Mouse (Mus musculus) heart, embryonic 16.5 days (tissue): ENCODE results near the gene Dlx2. TPM values are rescaled to one million over a fixed set of nuclear protein-coding genes. Genes with fewer than 3 reads are reported as not detected.
A peak's percentile ranks its signal among the peaks of the same experiment; 100 is the strongest.

Experiments
- ATAC-seq: fragments of 200-750 bp; cut with Nextera tagmentation; replicated peaks from 2 replicates; pipeline ENCODE4 v1.8.0; 2017; ENCODE audit warnings: moderate number of reproducible peaks; ENCODE audit not compliant: insufficient read depth, low FRiP score; ENCODE audit errors: extremely low read depth
- H3K27ac ChIP-seq: fragments of 300-500 bp; sonication (generic); 2 replicates; pipeline ENCODE4 v1.5.1; 2014; ENCODE audit warnings: mild to moderate bottlenecking, low read length, control low read depth, moderate library complexity
- H3K27me3 ChIP-seq: fragments of 300-500 bp; sonication (generic); 2 replicates; pipeline ENCODE4 v1.6.1; 2014; ENCODE audit warnings: low read length, mixed read lengths; ENCODE audit not compliant: control insufficient read depth, insufficient read depth
- H3K36me3 ChIP-seq: fragments of 300-500 bp; sonication (generic); 2 replicates; pipeline ENCODE4 v1.6.1; 2014; ENCODE audit not compliant: control insufficient read depth, insufficient read depth
- H3K4me1 ChIP-seq: fragments of 300-500 bp; sonication (generic); 2 replicates; pipeline ENCODE4 v1.6.1; 2014; ENCODE audit warnings: low read length, mixed read lengths; ENCODE audit not compliant: control insufficient read depth, insufficient read depth
- H3K4me2 ChIP-seq: fragments of 300-500 bp; sonication (generic); 2 replicates; pipeline ENCODE4 v1.6.1; 2014; ENCODE audit warnings: low read depth, mild to moderate bottlenecking, control low read depth, low read length
- H3K4me3 ChIP-seq: fragments of 300-500 bp; sonication (generic); 2 replicates; pipeline ENCODE4 v1.5.1; 2014; ENCODE audit warnings: mild to moderate bottlenecking, control low read depth, low read length
- H3K9ac ChIP-seq: fragments of 300-500 bp; sonication (generic); 2 replicates; pipeline ENCODE4 v1.6.1; 2014; ENCODE audit warnings: low read length, control low read depth
- H3K9me3 ChIP-seq: fragments of 300-500 bp; sonication (generic); replicated peaks from 2 replicates; pipeline ENCODE4 v1.6.1; 2016; ENCODE audit warnings: low read length; ENCODE audit not compliant: control insufficient read depth
- WGBS: fragments of 180-500 bp; shearing (Covaris S2); extraction: QIAGEN DNeasy Blood & Tissue Kit; methylation state at CpG from one replicate; pipeline ENCODE4 v1.1.7; 2014; 5-methylcytosine and 5-hydroxymethylcytosine counted together
- polyA plus RNA-seq: library from polyadenylated mRNA; unstranded; fragments of >200 nt; fragmentation: Nextera tagmentation; extraction: Ambion mirVana; gene quantifications from 2 replicates; pipeline ENCODE4 v1.2.1, GENCODE M21; 2015

Dlx2 gene
- polyA plus RNA-seq, 1 experiment from 2014 or later, result 0.11 TPM

DNA sequence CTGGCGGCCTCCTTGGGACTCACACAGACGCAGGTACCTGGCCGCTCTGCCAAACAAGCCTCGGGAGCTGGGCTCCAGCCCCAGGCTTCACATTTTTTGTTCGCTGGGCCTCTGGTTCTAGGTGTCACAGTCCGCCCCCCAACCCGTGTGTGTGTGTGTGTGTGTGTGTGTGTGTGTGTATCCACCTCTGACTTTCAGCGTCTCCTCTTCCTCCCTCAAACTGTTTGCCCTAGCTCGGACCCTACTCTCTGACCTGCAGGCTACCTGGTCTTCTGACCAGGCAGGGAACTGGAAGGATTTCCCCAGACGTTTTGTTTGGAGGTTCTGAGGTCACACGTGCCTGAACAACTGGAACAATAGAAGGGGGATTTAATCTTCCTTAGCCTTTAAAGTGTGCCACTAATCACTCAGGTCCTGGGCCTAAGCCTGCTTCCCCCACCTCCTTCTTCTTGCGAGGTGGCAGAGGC, 15.4 kb downstream of the Dlx2 start:
- WGBS, result 7% methylated on average over 12 of the region's 12 CpGs
- Histone ChIP-seq H3K4me1 (peaks cover 22% of the 10 kb centered on the region), H3K4me2 (no peak overlapping the region), H3K27me3 (peaks cover 92% of the 10 kb centered on the region), H3K4me3 (no peak overlapping the region), H3K9ac (no peak overlapping the region), H3K36me3 (no peaks in the 10 kb centered on the region), H3K27ac (no peak overlapping the region), H3K9me3 (no peaks in the 10 kb centered on the region)
- ATAC-seq, result no peak

DNA sequence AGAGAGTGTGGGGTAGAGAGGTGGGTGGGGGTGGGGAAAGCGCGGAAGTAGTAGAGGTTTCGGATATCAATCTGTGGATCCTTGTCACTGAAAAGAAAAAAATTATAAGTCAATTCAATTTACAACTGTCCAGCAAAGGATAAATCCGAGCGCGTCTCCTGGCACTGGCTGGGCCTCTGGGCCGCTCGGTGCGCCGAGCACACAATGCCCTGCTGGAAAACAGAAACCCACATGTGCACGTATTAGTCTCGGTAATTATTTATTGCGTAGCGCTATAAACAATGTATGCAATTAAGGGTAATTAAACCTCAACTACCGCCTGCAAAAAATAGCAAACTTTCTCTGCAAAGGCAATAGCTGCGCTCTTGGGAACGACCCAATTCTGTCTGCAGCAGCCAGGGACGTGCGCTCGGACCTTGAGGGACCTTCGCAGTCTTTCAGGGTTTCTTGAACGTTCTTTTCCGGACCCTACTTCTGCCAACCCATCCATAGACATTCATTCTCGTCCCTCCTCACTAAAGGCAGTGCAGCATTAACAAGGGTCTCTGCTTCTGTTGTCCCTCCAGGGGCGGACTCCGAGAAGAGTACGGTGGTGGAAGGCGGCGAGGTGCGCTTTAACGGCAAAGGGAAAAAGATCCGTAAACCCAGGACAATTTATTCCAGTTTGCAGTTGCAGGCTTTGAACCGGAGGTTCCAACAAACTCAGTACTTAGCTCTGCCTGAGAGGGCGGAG, 16.0 kb downstream of the Dlx2 start:
- no peak overlapping the region for H3K9ac ChIP-seq
- no peaks in the 10 kb centered on the region for H3K9me3 ChIP-seq
- H3K4me3 ChIP-seq, result peak overlapping the region; percentile 59
- no peaks in the 10 kb centered on the region for H3K36me3 ChIP-seq
- no peak for ATAC-seq
- peaks cover 94% of the 10 kb centered on the region for H3K27me3 ChIP-seq
- peak overlapping the region; percentile 97 for H3K4me2 ChIP-seq
- peaks cover 22% of the 10 kb centered on the region for H3K4me1 ChIP-seq
- H3K27ac ChIP-seq, result no peak overlapping the region
- WGBS, result 2% methylated on average over 34 of the region's 34 CpGs

DNA sequence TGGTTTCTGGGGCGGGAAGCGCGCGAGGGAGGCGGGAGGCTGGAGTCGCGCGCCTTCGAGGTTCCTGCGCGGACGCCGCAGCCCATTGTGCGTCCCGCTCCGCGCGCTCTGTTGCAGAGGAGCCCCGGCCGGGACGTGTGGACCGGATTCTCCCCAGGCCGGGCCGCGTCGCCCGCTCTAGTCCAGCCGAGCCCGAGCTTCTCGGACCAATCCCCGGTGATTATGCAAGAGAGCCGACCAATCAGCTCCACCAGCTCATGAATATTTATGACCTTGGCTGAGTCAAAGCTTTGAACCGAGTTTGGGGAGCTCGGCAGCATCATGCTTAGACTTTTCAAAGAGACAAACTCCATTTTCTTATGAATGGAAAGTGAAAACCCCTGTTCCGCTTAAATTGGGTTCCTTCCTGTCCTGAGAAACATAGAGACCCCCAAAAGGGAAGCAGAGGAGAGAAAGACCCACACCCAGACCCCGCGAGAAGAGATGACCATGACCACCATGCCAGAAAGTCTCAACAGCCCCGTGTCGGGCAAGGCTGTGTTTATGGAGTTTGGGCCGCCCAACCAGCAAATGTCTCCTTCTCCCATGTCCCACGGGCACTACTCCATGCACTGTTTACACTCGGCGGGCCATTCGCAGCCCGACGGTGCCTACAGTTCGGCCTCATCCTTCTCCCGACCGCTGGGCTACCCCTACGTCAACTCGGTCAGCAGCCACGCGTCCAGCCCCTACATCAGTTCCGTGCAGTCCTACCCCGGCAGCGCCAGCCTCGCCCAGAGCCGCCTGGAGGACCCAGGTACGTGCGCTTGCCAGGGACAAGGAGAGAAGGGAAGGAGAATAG, 16.8 kb downstream of the Dlx2 start:
- Histone ChIP-seq H3K27me3 (peaks cover 96% of the 10 kb centered on the region), H3K9me3 (no peaks in the 10 kb centered on the region), H3K9ac (peak overlapping the region; percentile 51), H3K4me2 (peak overlapping the region; percentile 97), H3K4me3 (peak overlapping the region; percentile 59), H3K27ac (no peak overlapping the region), H3K4me1 (peaks cover 22% of the 10 kb centered on the region), H3K36me3 (no peaks in the 10 kb centered on the region)
- ATAC-seq, result peak; percentile 91
- WGBS, result under 1% methylated on average over 56 of the region's 60 CpGs

DNA sequence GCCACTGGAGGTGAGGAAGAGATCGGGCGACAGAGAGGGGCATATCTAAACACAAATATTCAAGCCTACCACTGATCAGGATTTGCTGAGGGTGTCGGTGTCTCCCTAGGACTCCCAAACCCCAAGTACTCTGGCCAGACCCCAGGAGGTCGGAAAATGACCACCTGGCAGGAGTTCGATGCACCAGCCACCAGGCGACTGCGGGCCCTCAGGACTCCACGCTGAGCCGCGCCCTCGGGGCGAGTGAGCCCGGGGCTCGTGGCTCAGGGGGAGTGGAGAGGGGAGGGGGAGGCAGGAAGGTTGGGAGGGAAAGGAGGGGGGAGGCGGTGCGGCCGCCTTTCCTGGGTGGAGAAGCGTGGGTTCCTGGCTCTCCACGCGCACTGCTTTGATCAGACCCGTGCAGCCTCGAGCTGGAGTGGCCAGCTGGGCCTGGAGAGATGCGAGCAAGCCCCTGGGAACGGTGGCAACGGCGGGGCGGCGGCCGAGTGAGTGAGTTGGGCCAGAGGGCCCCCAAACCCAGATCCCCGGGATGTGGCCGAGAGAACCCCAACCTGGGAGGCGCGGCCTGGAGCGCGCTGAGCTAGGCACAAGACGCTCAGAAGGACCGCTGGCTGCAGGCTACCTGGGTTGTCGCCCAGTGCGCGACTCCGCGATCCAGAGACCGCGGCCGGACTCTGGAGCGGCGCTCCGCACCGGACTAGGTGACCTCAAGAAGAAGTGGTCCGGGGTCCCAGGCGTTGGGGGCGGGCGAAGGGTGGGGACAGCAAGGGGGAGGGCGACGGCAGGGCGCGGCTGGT, 17.6 kb downstream of the Dlx2 start:
- WGBS, result under 1% methylated on average over 56 of the region's 57 CpGs
- peak; percentile 20; the same call in 1 of the 2 replicates for ATAC-seq
- Histone ChIP-seq H3K4me2 (peak overlapping the region; percentile 97), H3K27ac (no peak overlapping the region), H3K36me3 (no peaks in the 10 kb centered on the region), H3K4me3 (peak overlapping the region; percentile 59), H3K9ac (peak overlapping the region; percentile 51), H3K27me3 (peaks cover 94% of the 10 kb centered on the region), H3K4me1 (peaks cover 22% of the 10 kb centered on the region), H3K9me3 (no peaks in the 10 kb centered on the region)

DNA sequence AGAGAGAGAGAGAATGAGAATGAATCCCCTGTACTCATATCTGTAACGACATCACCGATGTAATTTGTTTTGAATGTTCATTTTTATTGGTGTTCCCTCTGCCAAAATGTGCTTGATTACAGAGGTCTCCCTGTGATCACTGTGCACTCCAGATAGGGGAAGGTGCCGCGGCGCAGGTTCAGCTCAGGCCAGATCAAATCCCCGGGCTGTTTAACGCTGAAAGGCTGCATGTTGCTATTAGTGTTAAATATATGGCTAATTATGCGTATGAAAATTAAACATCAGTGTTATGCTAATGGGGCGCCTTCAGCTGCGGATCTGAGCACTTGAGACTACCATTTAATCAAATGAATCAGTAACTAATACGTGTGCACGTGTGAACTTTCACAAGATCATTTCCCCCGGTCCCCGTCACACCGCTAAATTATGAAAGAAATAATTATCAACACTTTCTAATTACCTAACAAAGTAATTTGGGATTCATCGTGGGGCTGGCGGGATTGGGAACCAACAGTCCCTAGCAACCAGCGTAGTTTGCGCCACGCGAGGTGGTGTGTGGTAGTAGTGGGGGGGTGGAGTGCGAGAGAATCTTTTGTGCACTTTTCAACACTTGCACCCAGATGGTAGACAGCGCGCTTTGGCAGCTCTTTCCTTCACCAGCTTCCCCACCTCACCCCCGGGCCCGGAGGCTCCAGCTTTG, 18.4 kb downstream of the Dlx2 start, which contains the start of gene Dlx1:
Dlx1 (plus strand) TSS at position 100 of the 700 bp plus-strand sequence.
- peaks cover 22% of the 10 kb centered on the region for H3K4me1 ChIP-seq
- peak within 1 kb of the TSS; percentile 97 for H3K4me2 ChIP-seq
- H3K27me3 ChIP-seq, result peaks cover 94% of the 10 kb centered on the region
- no peaks in the 10 kb centered on the region for H3K9me3 ChIP-seq
- 3% methylated on average over 26 of the region's 26 CpGs for WGBS
- no peaks in the 10 kb centered on the region for H3K36me3 ChIP-seq
- no peak within 1 kb of the TSS for H3K9ac ChIP-seq
- no peak within 1 kb of the TSS for H3K27ac ChIP-seq
- peak within 1 kb of the TSS; percentile 59 for H3K4me3 ChIP-seq
- no peak for ATAC-seq

DNA sequence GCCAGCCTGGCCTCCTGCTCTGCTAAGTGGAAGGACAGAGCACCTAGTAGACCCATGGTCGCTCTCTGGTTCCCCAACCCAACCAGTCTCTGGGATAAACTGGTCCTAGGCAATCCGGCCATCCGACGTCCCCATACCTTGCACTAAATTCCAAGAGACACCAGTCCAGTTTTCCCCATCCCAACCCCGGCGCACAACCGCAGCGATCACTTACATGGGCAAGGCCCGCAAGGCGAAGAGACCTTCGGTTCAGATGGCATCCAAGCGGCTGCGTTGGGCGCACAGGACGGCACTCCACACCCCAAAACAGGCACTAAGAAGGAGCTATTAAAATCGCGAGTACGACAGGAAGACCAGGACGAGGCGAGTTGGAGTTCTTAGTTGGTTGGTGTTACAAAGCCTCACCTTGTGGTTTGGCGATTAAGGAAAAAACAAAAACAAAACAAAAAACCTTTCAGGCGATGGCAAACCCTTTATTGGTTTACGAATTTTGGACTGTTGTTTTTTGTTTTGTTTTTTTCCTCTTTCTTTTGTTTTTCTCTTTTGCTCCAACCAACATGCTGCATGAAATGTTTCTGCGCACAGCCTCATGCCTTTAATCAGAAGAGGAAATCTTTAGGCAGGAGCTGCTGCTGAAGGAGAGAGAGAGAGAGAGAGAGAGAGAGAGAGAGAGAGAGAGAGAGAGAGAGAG, 19.1 kb downstream of the Dlx2 start:
- Histone ChIP-seq H3K9me3 (no peaks in the 10 kb centered on the region), H3K4me2 (no peak overlapping the region), H3K36me3 (no peaks in the 10 kb centered on the region), H3K27ac (no peak overlapping the region), H3K4me3 (no peak overlapping the region), H3K9ac (no peak overlapping the region), H3K4me1 (peaks cover 21% of the 10 kb centered on the region), H3K27me3 (peaks cover 94% of the 10 kb centered on the region)
- 5% methylated on average over 24 of the region's 24 CpGs for WGBS
- ATAC-seq, result no peak

DNA sequence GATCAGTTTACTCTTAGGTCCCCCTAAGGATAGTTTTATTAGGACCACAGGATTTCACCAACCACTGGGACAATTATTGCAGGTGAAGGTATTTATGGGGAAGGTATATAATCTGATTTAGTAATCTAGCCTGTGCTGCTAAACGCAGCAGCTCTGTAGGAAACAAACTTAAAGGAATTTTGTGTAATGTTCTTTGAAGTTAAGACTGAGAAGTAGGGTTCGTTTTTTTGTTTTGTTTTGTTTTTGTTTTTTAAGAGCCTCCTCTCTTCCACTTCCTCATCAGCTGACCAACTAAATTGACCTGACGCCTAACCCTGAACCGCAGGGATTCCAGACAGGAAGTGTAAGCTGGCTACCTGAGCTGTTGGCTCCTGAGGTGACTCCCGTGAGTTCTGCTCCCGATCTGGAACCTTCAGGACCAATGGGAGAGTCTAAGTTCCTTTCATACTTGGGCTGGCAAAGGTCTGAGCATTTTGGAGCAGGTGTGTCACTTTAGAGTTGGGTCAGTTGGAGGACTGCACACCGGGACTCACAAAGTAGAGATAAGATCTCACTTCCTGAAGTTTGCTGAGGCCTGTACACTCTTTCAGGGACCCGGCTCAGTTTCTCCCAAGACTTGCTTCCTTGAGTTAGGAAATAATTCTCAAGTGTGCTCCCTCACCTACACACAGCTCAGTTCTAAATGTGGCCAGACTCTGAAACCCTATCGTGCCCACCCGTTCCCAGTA, 19.8 kb downstream of the Dlx2 start:
- no peak for ATAC-seq
- Histone ChIP-seq H3K4me2 (no peak overlapping the region), H3K4me1 (peaks cover 19% of the 10 kb centered on the region), H3K9ac (no peak overlapping the region), H3K27me3 (peaks cover 89% of the 10 kb centered on the region), H3K27ac (no peak overlapping the region), H3K4me3 (no peak overlapping the region), H3K36me3 (no peaks in the 10 kb centered on the region), H3K9me3 (no peaks in the 10 kb centered on the region)
- WGBS, result 9% methylated on average over 10 of the region's 10 CpGs
